In genomic region chr12:8344897-8345296, GRCm38 (mm10) we compare ENCODE assay signal across 9 mouse cellular contexts. TPM values are rescaled to one million over a fixed set of nuclear protein-coding genes. Genes with fewer than 3 reads are reported as not detected.
DNase-seq lines count a peak whose midpoint lies in the region; ATAC-seq and TF ChIP-seq lines count a peak whose summit lies in the region.
"Had no signal": no experiment of that assay in that cellular context is flagged by ENCODE, and none has a peak within 500 bp of the region (broad histone marks: within the 10 kb centered on the region; RNA-seq: fewer than 3 reads in every experiment).

No protein-coding gene starts in this region.

- H3K4me2 ChIP-seq in forebrain, embryonic 14.5 days (ENCODE audit: low read length): no peak overlapping the region
- no peak overlapping the region for H3K4me2 ChIP-seq in heart, embryonic 12.5 days
- 0 out of 2 replicates have a peak overlapping the region, but pooled peaks have one; percentile 2 for H3K4me2 ChIP-seq in lung, embryonic 15.5 days
- no peak overlapping the region for H3K4me2 ChIP-seq in stomach, embryonic 15.5 days

- no peaks in the 10 kb centered on the region for H3K9me3 ChIP-seq in forebrain, embryonic 10.5 days
- no peaks in the 10 kb centered on the region for H3K9me3 ChIP-seq in forebrain, embryonic 14.5 days (replicated peaks; ENCODE audit: control insufficient read depth, low read length)
- no peaks in the 10 kb centered on the region for H3K9me3 ChIP-seq in heart, embryonic 12.5 days (replicated peaks)
- no peaks in the 10 kb centered on the region for H3K9me3 ChIP-seq in lung, embryonic 15.5 days
- H3K9me3 ChIP-seq in stomach, embryonic 15.5 days: no peaks in the 10 kb centered on the region

- no peak overlapping the region for H3K4me3 ChIP-seq in forebrain, embryonic 10.5 days
- H3K4me3 ChIP-seq in forebrain, embryonic 14.5 days (ENCODE audit: low read depth, low read length): no peak overlapping the region
- H3K4me3 ChIP-seq in bone marrow, adult 2 months (replicated peaks; ENCODE audit: control insufficient read depth, low read depth, low read length): peak overlapping the region; percentile 46
- no peak overlapping the region for H3K4me3 ChIP-seq in heart, embryonic 12.5 days
- no peak overlapping the region for H3K4me3 ChIP-seq in lung, embryonic 15.5 days
- H3K4me3 ChIP-seq in stomach, embryonic 15.5 days (replicated peaks): no peak overlapping the region

- DNase-seq in forebrain, embryonic 10.5 days (ENCODE audit: extremely low spot score, low spot score): no peak
- no peak for DNase-seq in forebrain, embryonic 14.5 days (ENCODE audit: low spot score)
- DNase-seq in kidney, postnatal 25 days: peak; percentile 56 to 90
- no peak for DNase-seq in embryo, embryonic 10 days (ENCODE audit: low spot score)

- WGBS in forebrain, embryonic 10.5 days: 75% methylated on average over 9 of the region's 9 CpGs
- 77% methylated on average over 9 of the region's 9 CpGs for WGBS in forebrain, embryonic 14.5 days
- WGBS in bone marrow, adult 2 months: 2% methylated on average over 9 of the region's 9 CpGs
- 37% methylated on average over 9 of the region's 9 CpGs for WGBS in heart, embryonic 12.5 days
- 46% methylated on average over 9 of the region's 9 CpGs for WGBS in lung, embryonic 15.5 days
- WGBS in stomach, embryonic 15.5 days: 61% methylated on average over 9 of the region's 9 CpGs

- no peak for ATAC-seq in forebrain, embryonic 14.5 days
- ATAC-seq in heart, embryonic 12.5 days (ENCODE audit: insufficient number of reproducible peaks, low FRiP score): peak; percentile 44
- ATAC-seq in lung, embryonic 15.5 days (ENCODE audit: borderline replicate concordance, extremely low read depth, low FRiP score, low TSS enrichment): peak; percentile 60
- no peak for ATAC-seq in stomach, embryonic 15.5 days (ENCODE audit: insufficient read depth, low FRiP score, low read depth)

- TF ChIP-seq POLR2A in bone marrow, adult 2 months (IDR thresholded peaks at IDR 0.05; ENCODE audit: borderline replicate concordance, control insufficient read depth, low read depth, low read length): peak; percentile 66; the same call in 1 of the 2 replicates

- H3K27me3 ChIP-seq in forebrain, embryonic 10.5 days (ENCODE audit: poor library complexity, severe bottlenecking): no peaks in the 10 kb centered on the region
- no peaks in the 10 kb centered on the region for H3K27me3 ChIP-seq in forebrain, embryonic 14.5 days (replicated peaks; ENCODE audit: control insufficient read depth, insufficient read depth, low read length)
- no peaks in the 10 kb centered on the region for H3K27me3 ChIP-seq in heart, embryonic 12.5 days (replicated peaks)
- H3K27me3 ChIP-seq in lung, embryonic 15.5 days: no peaks in the 10 kb centered on the region
- H3K27me3 ChIP-seq in stomach, embryonic 15.5 days (replicated peaks): no peaks in the 10 kb centered on the region

- no peak for TF ChIP-seq CTCF in bone marrow, adult 2 months (IDR thresholded peaks at IDR 0.05; ENCODE audit: control insufficient read depth, insufficient read depth, low read length)

- H3K4me1 ChIP-seq in forebrain, embryonic 10.5 days: peaks cover 35% of the 10 kb centered on the region
- no peaks in the 10 kb centered on the region; the same call in 1 of the 2 replicates for H3K4me1 ChIP-seq in forebrain, embryonic 14.5 days (ENCODE audit: control insufficient read depth, insufficient read depth, low read length)
- peaks cover 19% of the 10 kb centered on the region; the same call in 1 of the 2 replicates for H3K4me1 ChIP-seq in bone marrow, adult 2 months (ENCODE audit: control insufficient read depth, insufficient read depth, low read length)
- peaks cover 30% of the 10 kb centered on the region for H3K4me1 ChIP-seq in heart, embryonic 12.5 days (replicated peaks)
- H3K4me1 ChIP-seq in lung, embryonic 15.5 days: peaks cover 25% of the 10 kb centered on the region
- H3K4me1 ChIP-seq in stomach, embryonic 15.5 days: peaks cover 10% of the 10 kb centered on the region

- H3K36me3 ChIP-seq in forebrain, embryonic 10.5 days (replicated peaks): peaks cover 22% of the 10 kb centered on the region
- H3K36me3 ChIP-seq in forebrain, embryonic 14.5 days (ENCODE audit: control insufficient read depth, insufficient read depth, low read length): peaks cover 12% of the 10 kb centered on the region
- peaks cover 30% of the 10 kb centered on the region for H3K36me3 ChIP-seq in heart, embryonic 12.5 days
- peaks cover 5% of the 10 kb centered on the region for H3K36me3 ChIP-seq in lung, embryonic 15.5 days
- no peaks in the 10 kb centered on the region for H3K36me3 ChIP-seq in stomach, embryonic 15.5 days

- H3K9ac ChIP-seq in forebrain, embryonic 14.5 days (ENCODE audit: low read length): no peak overlapping the region
- no peak overlapping the region for H3K9ac ChIP-seq in heart, embryonic 12.5 days
- H3K9ac ChIP-seq in lung, embryonic 15.5 days: no peak overlapping the region
- no peak overlapping the region for H3K9ac ChIP-seq in stomach, embryonic 15.5 days

- H3K27ac ChIP-seq in forebrain, embryonic 10.5 days: peak overlapping the region; percentile 70
- no peak overlapping the region; the same call in 1 of the 2 replicates for H3K27ac ChIP-seq in forebrain, embryonic 14.5 days (ENCODE audit: low read depth, low read length)
- H3K27ac ChIP-seq in bone marrow, adult 2 months (ENCODE audit: control insufficient read depth, insufficient read depth, low read depth, low read length, poor library complexity): peak overlapping the region; percentile 88
- H3K27ac ChIP-seq in heart, embryonic 12.5 days (ENCODE audit: poor library complexity, severe bottlenecking): peak overlapping the region; percentile 35
- peak overlapping the region; percentile 69 for H3K27ac ChIP-seq in lung, embryonic 15.5 days
- peak overlapping the region; percentile 55; the same call in 1 of the 2 replicates for H3K27ac ChIP-seq in stomach, embryonic 15.5 days

RNA-seq across cellular contexts. Expression of gene Hs1bp3, which starts 31.7 kb away (rescaled TPM):
- 15.3 and 17.8 TPM in 2 replicates for polyA plus RNA-seq in forebrain, embryonic 10.5 days (2016; fragmentation: Nextera tagmentation; extraction: Ambion mirVana)
- polyA plus RNA-seq in forebrain, embryonic 14.5 days (2014; fragmentation: Nextera tagmentation; extraction: Ambion mirVana): 8.3 and 8.4 TPM in 2 replicates
- polyA plus RNA-seq in bone marrow, adult 2 months (2011; ENCODE audit: insufficient read depth, insufficient read length, low replicate concordance, missing spikeins): 2.3 and 3.2 TPM in 2 replicates
- polyA plus RNA-seq in heart, embryonic 12.5 days (2016; fragmentation: Nextera tagmentation; extraction: Ambion mirVana): 16.5 and 18.3 TPM in 2 replicates
- 16.2 and 16.3 TPM in 2 replicates for polyA plus RNA-seq in lung, embryonic 15.5 days (2015; fragmentation: Nextera tagmentation; extraction: Ambion mirVana)
- 14.5 and 14.9 TPM in 2 replicates for polyA plus RNA-seq in stomach, embryonic 15.5 days (2015; fragmentation: Nextera tagmentation; extraction: Ambion mirVana)

RNA-seq across cellular contexts. Expression of gene Gdf7, which starts 43.1 kb away (rescaled TPM):
- polyA plus RNA-seq in forebrain, embryonic 10.5 days (2016; fragmentation: Nextera tagmentation; extraction: Ambion mirVana): 0.11 TPM in 1 of 2 replicates, not detected in the other
- polyA plus RNA-seq in forebrain, embryonic 14.5 days (2014; fragmentation: Nextera tagmentation; extraction: Ambion mirVana): not detected in 2 replicates
- not detected in 2 replicates for polyA plus RNA-seq in bone marrow, adult 2 months (2011; ENCODE audit: insufficient read depth, insufficient read length, low replicate concordance, missing spikeins)
- 0.24 and 0.27 TPM in 2 replicates for polyA plus RNA-seq in heart, embryonic 12.5 days (2016; fragmentation: Nextera tagmentation; extraction: Ambion mirVana)
- not detected in 2 replicates for polyA plus RNA-seq in lung, embryonic 15.5 days (2015; fragmentation: Nextera tagmentation; extraction: Ambion mirVana)
- not detected in 2 replicates for polyA plus RNA-seq in stomach, embryonic 15.5 days (2015; fragmentation: Nextera tagmentation; extraction: Ambion mirVana)
- polyA plus RNA-seq: small intestine, adult 2 months had no signal

Comparison
In these comparisons a context has a peak if more than half of its experiments do, and no peak if none do; other contexts are left out.
1. DNase-seq: peak in kidney, postnatal 25 days (2 of 2); none in forebrain, embryonic 10.5 days (single experiment), forebrain, embryonic 14.5 days (single experiment) and embryo, embryonic 10 days (single experiment).
2. ATAC-seq: peak in heart, embryonic 12.5 days (single experiment) and lung, embryonic 15.5 days (single experiment); none in forebrain, embryonic 14.5 days (single experiment) and stomach, embryonic 15.5 days (single experiment).